Mouse (Mus musculus): ENCODE measurements around the gene Ccdc127. TPM values are rescaled to one million over a fixed set of nuclear protein-coding genes. Genes with fewer than 3 reads are reported as not detected.

Gene Ccdc127
- total RNA-seq, 2 experiments from 2014 or later, result 47.4 to 51.8 TPM

DNA sequence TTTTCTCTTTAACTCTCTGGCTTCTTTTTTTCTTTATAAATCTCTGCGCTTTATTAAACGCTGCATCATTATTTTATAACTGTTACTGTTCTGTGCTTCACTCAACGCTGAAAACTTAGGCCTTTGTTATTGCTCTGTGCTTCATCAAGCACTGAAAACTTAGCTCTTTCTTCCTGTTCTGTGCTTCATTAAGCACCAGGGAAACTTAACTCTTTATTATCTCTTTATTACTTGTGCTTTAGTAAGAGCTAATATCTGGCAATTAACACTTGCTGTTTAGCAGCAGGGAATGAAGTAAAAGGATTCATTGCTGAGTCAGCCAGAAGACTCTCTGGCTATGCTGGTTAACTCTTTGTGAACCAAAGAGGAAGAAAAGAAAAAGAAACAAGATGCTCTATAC, 32.2 kb downstream of the Ccdc127 start:
- intact Hi-C loops (cut with DNase I), result no loop called here
- DNase-seq, result no peak

- intact Hi-C loops (cut with DNase I), result no loop called here
These were observed 39.6 kb downstream of the Ccdc127 start for GRCm38 (mm10) chr13:74389730-74390129.

DNA sequence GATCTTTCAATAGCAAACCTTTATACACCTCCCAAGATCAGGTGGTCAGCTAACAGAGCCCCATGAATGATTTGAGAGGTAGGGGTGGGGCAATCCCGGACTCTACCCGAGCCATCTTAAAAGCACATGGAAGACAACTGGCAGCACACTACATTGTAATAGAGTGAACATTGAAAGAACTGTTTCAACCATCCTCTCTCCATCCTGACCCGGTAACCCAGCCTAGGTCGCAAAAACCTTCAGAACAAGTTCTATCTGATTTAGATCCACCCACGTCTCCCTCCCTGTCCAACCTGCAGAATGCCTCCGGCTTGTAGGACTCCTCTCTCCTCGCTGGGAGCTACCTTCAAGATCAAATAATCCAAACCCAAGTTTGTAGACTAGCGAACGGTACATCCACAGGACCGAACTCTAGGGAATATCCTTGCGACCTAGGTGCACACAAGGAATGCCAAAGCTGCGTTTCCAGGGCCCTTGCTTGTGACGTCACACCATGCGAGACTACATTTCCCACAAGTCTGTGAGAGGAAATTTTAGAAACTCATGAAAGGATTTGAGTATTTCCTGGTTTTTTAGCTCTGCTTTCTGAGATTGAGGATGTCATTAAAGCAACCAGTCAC, 40.4 kb downstream of the Ccdc127 start, which contains the start of gene Zfp72:
TSS of gene Zfp72 (minus strand) at position 466 of the 620 bp plus-strand sequence.
- intact Hi-C loops (cut with DNase I), result no loop called here
- DNase-seq, result peak; percentile 75 to 86

More at GRCm38 (mm10) chr13:74389730-74390129, 39.6 kb downstream of the Ccdc127 start:
- no peak for DNase-seq

DNA sequence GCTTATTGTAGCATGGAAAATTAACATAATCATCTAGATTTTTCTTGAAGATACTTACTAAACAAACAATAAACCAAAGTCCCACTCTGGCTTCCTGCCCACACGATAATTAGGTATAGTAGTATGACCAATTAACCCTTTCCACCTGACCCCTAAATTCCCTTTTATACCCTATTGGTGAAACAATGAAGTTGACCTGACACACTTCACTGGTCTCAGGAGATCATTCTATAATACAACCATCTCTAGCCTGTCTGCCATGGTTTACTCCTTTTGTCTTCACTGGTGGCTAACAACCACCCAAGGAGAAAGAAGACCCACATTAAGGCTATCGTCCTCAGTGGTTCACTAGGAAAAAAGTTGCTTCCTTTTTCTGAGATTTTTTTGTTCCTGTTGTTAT, 41.0 kb downstream of the Ccdc127 start:
- intact Hi-C loops (cut with DNase I), result no loop called here

DNA sequence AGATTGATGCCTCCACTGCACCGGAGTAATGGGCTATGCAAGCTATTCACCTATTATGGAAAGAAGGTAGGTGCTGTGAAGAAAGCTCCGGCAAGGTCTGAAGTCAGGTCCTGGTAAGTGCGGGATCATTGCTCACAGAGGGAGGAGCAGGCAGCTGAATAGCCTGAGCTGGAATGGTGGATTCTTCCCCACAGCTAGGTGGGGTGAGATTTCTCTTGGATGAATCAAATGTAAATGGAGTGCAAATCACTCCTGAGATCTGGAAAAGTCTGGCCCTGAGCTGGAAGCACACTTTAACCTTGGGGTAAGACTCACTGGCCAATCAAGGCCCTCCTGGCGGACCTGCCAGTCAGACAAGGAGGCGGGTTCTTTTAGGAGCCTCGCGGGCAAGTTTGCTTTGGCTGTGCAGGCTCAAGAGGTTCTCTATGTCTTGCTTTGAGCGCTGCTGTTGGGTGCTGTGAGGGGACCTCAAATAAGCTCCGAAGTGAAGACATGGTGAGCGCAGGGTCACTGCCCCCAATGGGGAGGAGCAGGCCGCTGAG, 49.3 kb downstream of the Ccdc127 start, which contains the start of gene Ftl1-ps1:
TSS of gene Ftl1-ps1 (plus strand) at position 397 of the 542 bp plus-strand sequence.
- DNase-seq, result no peak
- intact Hi-C loops (cut with DNase I), result no loop called here

More for the DNA sequence above, 41.0 kb downstream of the Ccdc127 start:
- no peak for DNase-seq

Small RNA genes lying within 50 kb of the gene (microRNA-seq; reads per million reads assigned to microRNA genes)
- 0 reads per million in 2 experiments for gene Mir692-3

Other genes starting within 250 kb of the Ccdc127 start
- gene Slc9a3, start 228.9 kb upstream of the Ccdc127 start, total RNA-seq (2021), result under 1 TPM; 0.65 to 0.74 TPM
- 10 to 100 TPM; 54.4 to 57.3 TPM for gene Exoc3, start 141.6 kb upstream of the Ccdc127 start, total RNA-seq (2021)
- gene Ahrr, start 58.0 kb upstream of the Ccdc127 start, total RNA-seq (2021), result 1 to 10 TPM in 1 of 2 experiments, under 1 TPM in 1; 0.98 to 1.6 TPM
- gene Pdcd6, start 32.7 kb upstream of the Ccdc127 start, total RNA-seq (2021), result 10 to 100 TPM; 54.5 to 54.8 TPM
- 1,000 to 10,000 TPM; 1,198 to 1,226 TPM for gene Sdha, start within 50 bp of the Ccdc127 start, total RNA-seq (2021)
- 10 to 100 TPM; 41.9 to 49.7 TPM for gene Lrrc14b, start 13.7 kb downstream of the Ccdc127 start, total RNA-seq (2021)
- gene Zfp72, start 40.5 kb downstream of the Ccdc127 start, total RNA-seq (2021), result 1 to 10 TPM; 2.8 to 3.7 TPM
- gene Ftl1-ps1, start 49.4 kb downstream of the Ccdc127 start, total RNA-seq (2021), result 100 to 1,000 TPM; 272 to 274 TPM
- 1 to 10 TPM; 6.4 to 6.5 TPM for gene Zfp825, start 143.7 kb downstream of the Ccdc127 start, total RNA-seq (2021)

All from heart, postnatal 10 days (tissue).